Mouse (Mus musculus) thymus, adult 2 months (tissue): Measurements from ENCODE around the gene Aldh3a2.

ENCODE experiments used
- CTCF ChIP-seq: fragments of 200-500 bp; IDR thresholded peaks from 2 replicates; pipeline ENCODE4 v1.5.1; 2012; ENCODE audit warnings: mild to moderate bottlenecking, control low read depth, low read length, moderate library complexity, borderline replicate concordance; ENCODE audit not compliant: control insufficient read depth, poor library complexity, insufficient read depth; ENCODE audit errors: extremely low read depth
- POLR2A ChIP-seq: fragments of 200-500 bp; IDR thresholded peaks from 2 replicates; pipeline ENCODE4 v1.6.1; 2012; ENCODE audit warnings: mild to moderate bottlenecking, low read length, control low read depth, moderate library complexity; ENCODE audit not compliant: control insufficient read depth, poor library complexity, insufficient read depth; ENCODE audit errors: extremely low read depth

DNA sequence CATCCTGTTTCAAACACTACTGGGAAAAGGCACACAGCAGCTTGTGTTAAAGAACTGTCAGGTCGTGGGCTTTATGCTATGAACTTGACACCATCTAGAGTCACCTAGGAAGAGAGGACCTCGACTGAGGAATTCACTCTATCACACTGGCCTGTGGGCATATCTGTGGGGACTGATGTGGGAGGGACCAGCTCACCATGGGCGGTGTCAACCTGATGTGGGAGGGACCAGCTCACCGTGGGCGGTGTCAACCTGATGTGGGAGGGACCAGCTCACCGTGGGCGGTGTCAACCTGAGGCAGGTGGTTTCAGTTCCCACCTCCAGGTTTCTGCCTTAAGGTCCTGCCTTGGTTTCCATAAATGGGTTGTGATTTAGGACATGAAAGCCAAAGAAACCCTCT, 40.5 kb upstream of the Aldh3a2 start:
- no peak for TF ChIP-seq POLR2A
- no peak for TF ChIP-seq CTCF
